Mouse (Mus musculus): Measurements from ENCODE around the gene Plcl2. TPM values are rescaled to one million over a fixed set of nuclear protein-coding genes. Genes with fewer than 3 reads are reported as not detected.
"Not testable (repeated sequence)": the region's sequence is repeated elsewhere in the genome, so short reads cannot be mapped to it uniquely, and the experiment has no call there.

Gene Plcl2
- polyA plus RNA-seq, 1 experiment from 2014 or later = 3.7 TPM

- Histone ChIP-seq H3K27me3 (no peaks in the 10 kb centered on the region), H3K4me2 (replicated peaks) (no peak overlapping the region), H3K4me1 (0 out of 2 replicates have a peak, but pooled peaks cover 5% of the 10 kb centered on the region), H3K9ac (no peak overlapping the region), H3K4me3 (no peak overlapping the region), H3K9me3 (no peaks in the 10 kb centered on the region), H3K27ac (no peak overlapping the region), H3K36me3 (peaks cover 16% of the 10 kb centered on the region)
- WGBS = 89% methylated on average over 2 of the region's 2 CpGs
- no peak for ATAC-seq (ENCODE audit: low FRiP score, low read depth)
Observed at GRCm38 (mm10) chr17:50606890-50607289, 97.7 kb downstream of the Plcl2 start.

GRCm38 (mm10) chr17:50609908-50610307 is 100.7 kb downstream of the Plcl2 start:
- Histone ChIP-seq H3K4me1 (no peaks in the 10 kb centered on the region), H3K9ac (no peak overlapping the region), H3K4me3 (no peak overlapping the region), H3K9me3 (no peaks in the 10 kb centered on the region), H3K27me3 (no peaks in the 10 kb centered on the region), H3K27ac (no peak overlapping the region), H3K4me2 (replicated peaks) (no peak overlapping the region), H3K36me3 (peaks cover 27% of the 10 kb centered on the region)
- no peak for ATAC-seq (ENCODE audit: low FRiP score, low read depth)
- WGBS = 81% methylated on average over 4 of the region's 4 CpGs

GRCm38 (mm10) chr17:50620794-50621537 is 111.8 kb downstream of the Plcl2 start:
- H3K36me3 ChIP-seq = no peaks in the 10 kb centered on the region
- H3K4me2 ChIP-seq (replicated peaks) = no peak overlapping the region
- H3K9me3 ChIP-seq = no peaks in the 10 kb centered on the region
- H3K27ac ChIP-seq = no peak overlapping the region
- H3K4me1 ChIP-seq = peaks cover 9% of the 10 kb centered on the region; the same call in 1 of the 2 replicates
- ATAC-seq (ENCODE audit: low FRiP score, low read depth) = no peak
- no peaks in the 10 kb centered on the region for H3K27me3 ChIP-seq
- 90% methylated on average over 7 of the region's 7 CpGs for WGBS
- H3K9ac ChIP-seq = no peak overlapping the region
- H3K4me3 ChIP-seq = no peak overlapping the region

- Histone ChIP-seq H3K4me2 (replicated peaks) (no peak overlapping the region), H3K36me3 (no peaks in the 10 kb centered on the region), H3K4me1 (peaks cover 9% of the 10 kb centered on the region; the same call in 1 of the 2 replicates), H3K27ac (no peak overlapping the region), H3K9me3 (no peaks in the 10 kb centered on the region), H3K4me3 (no peak overlapping the region), H3K27me3 (no peaks in the 10 kb centered on the region), H3K9ac (no peak overlapping the region)
- WGBS = 72% methylated on average over 3 of the region's 3 CpGs
- ATAC-seq (ENCODE audit: low FRiP score, low read depth) = no peak
Observed at GRCm38 (mm10) chr17:50621996-50622395, 112.8 kb downstream of the Plcl2 start.

GRCm38 (mm10) chr17:50625584-50625983 is 116.4 kb downstream of the Plcl2 start:
- H3K4me2 ChIP-seq (replicated peaks) = no peak overlapping the region
- H3K27me3 ChIP-seq = no peaks in the 10 kb centered on the region
- no peaks in the 10 kb centered on the region for H3K9me3 ChIP-seq
- H3K4me1 ChIP-seq = peaks cover 9% of the 10 kb centered on the region; the same call in 1 of the 2 replicates
- ATAC-seq (ENCODE audit: low FRiP score, low read depth) = no peak
- no peaks in the 10 kb centered on the region for H3K36me3 ChIP-seq
- H3K27ac ChIP-seq = no peak overlapping the region
- 92% methylated on average over 4 of the region's 4 CpGs for WGBS
- H3K4me3 ChIP-seq = no peak overlapping the region
- no peak overlapping the region for H3K9ac ChIP-seq

GRCm38 (mm10) chr17:50627658-50628057 is 118.5 kb downstream of the Plcl2 start:
- no peaks in the 10 kb centered on the region for H3K9me3 ChIP-seq
- H3K4me1 ChIP-seq = peaks cover 9% of the 10 kb centered on the region; the same call in 1 of the 2 replicates
- no peak overlapping the region for H3K9ac ChIP-seq
- H3K36me3 ChIP-seq = no peaks in the 10 kb centered on the region
- WGBS = 92% methylated on average over 3 of the region's 3 CpGs
- H3K27ac ChIP-seq = no peak overlapping the region
- no peak overlapping the region for H3K4me2 ChIP-seq (replicated peaks)
- no peak; the same call in 1 of the 2 replicates for ATAC-seq (ENCODE audit: low FRiP score, low read depth)
- no peak overlapping the region for H3K4me3 ChIP-seq
- H3K27me3 ChIP-seq = no peaks in the 10 kb centered on the region

- H3K9ac ChIP-seq = no peak overlapping the region
- H3K4me1 ChIP-seq = peaks cover 3% of the 10 kb centered on the region; the same call in 1 of the 2 replicates
- no peaks in the 10 kb centered on the region for H3K36me3 ChIP-seq
- no peaks in the 10 kb centered on the region for H3K9me3 ChIP-seq
- no peak overlapping the region for H3K27ac ChIP-seq
- H3K4me3 ChIP-seq = no peak overlapping the region
- no peak for ATAC-seq (ENCODE audit: low FRiP score, low read depth)
- H3K27me3 ChIP-seq = no peaks in the 10 kb centered on the region
- H3K4me2 ChIP-seq (replicated peaks) = no peak overlapping the region
Observed at GRCm38 (mm10) chr17:50628716-50629115, 119.5 kb downstream of the Plcl2 start.

GRCm38 (mm10) chr17:50630992-50631391 is 121.8 kb downstream of the Plcl2 start:
- not testable (repeated sequence) for H3K4me2 ChIP-seq (replicated peaks); H3K27ac ChIP-seq; H3K9me3 ChIP-seq; H3K36me3 ChIP-seq; ATAC-seq (ENCODE audit: low FRiP score, low read depth); H3K4me3 ChIP-seq; H3K27me3 ChIP-seq; H3K9ac ChIP-seq
- peaks cover 21% of the 10 kb centered on the region for H3K4me1 ChIP-seq

GRCm38 (mm10) chr17:50634008-50634871 is 125.0 kb downstream of the Plcl2 start:
- Histone ChIP-seq H3K9me3 (no peaks in the 10 kb centered on the region), H3K4me2 (replicated peaks) (no peak overlapping the region), H3K4me1 (peaks cover 21% of the 10 kb centered on the region), H3K36me3 (no peaks in the 10 kb centered on the region), H3K27me3 (no peaks in the 10 kb centered on the region), H3K9ac (no peak overlapping the region), H3K4me3 (no peak overlapping the region), H3K27ac (no peak overlapping the region)
- no peak for ATAC-seq (ENCODE audit: low FRiP score, low read depth)
- 64% methylated on average over 7 of the region's 7 CpGs for WGBS

GRCm38 (mm10) chr17:50635961-50636585 is 126.9 kb downstream of the Plcl2 start:
- 63% methylated on average over 8 of the region's 8 CpGs for WGBS
- Histone ChIP-seq H3K4me1 (peaks cover 21% of the 10 kb centered on the region), H3K27me3 (no peaks in the 10 kb centered on the region), H3K4me2 (replicated peaks) (no peak overlapping the region), H3K9me3 (no peaks in the 10 kb centered on the region), H3K9ac (no peak overlapping the region), H3K4me3 (no peak overlapping the region), H3K36me3 (no peaks in the 10 kb centered on the region), H3K27ac (no peak overlapping the region)
- no peak for ATAC-seq (ENCODE audit: low FRiP score, low read depth)

- H3K9ac ChIP-seq = no peak overlapping the region
Observed at GRCm38 (mm10) chr17:50638791-50639190, 129.6 kb downstream of the Plcl2 start.

GRCm38 (mm10) chr17:50641076-50641610 is 131.9 kb downstream of the Plcl2 start:
- Histone ChIP-seq H3K9ac (no peak overlapping the region), H3K4me1 (peaks cover 11% of the 10 kb centered on the region), H3K9me3 (no peaks in the 10 kb centered on the region), H3K36me3 (no peaks in the 10 kb centered on the region), H3K27me3 (no peaks in the 10 kb centered on the region), H3K27ac (no peak overlapping the region), H3K4me2 (replicated peaks) (no peak overlapping the region), H3K4me3 (no peak overlapping the region)
- no peak for ATAC-seq (ENCODE audit: low FRiP score, low read depth)
- 96% methylated on average over 2 of the region's 2 CpGs for WGBS

More at GRCm38 (mm10) chr17:50638791-50639190, 129.6 kb downstream of the Plcl2 start:
- Histone ChIP-seq H3K4me3 (no peak overlapping the region), H3K36me3 (no peaks in the 10 kb centered on the region), H3K9me3 (no peaks in the 10 kb centered on the region), H3K4me1 (peaks cover 28% of the 10 kb centered on the region), H3K27me3 (no peaks in the 10 kb centered on the region), H3K27ac (no peak overlapping the region), H3K4me2 (replicated peaks) (no peak overlapping the region)
- 85% methylated on average over 3 of the region's 3 CpGs for WGBS
- ATAC-seq (ENCODE audit: low FRiP score, low read depth) = no peak

All from limb, embryonic 13.5 days (tissue).